Mouse (Mus musculus) forebrain, embryonic 11.5 days (tissue): ENCODE results near the gene Ntrk1. TPM values are rescaled to one million over a fixed set of nuclear protein-coding genes. Genes with fewer than 3 reads are reported as not detected.

Experiments
- ATAC-seq: fragments of 200-750 bp; cut with Nextera tagmentation; replicated peaks from 2 replicates; pipeline ENCODE4 v1.8.0; 2017; ENCODE audit warnings: moderate TSS enrichment; ENCODE audit not compliant: low FRiP score
- DNase-seq: peaks from one replicate; pipeline ENCODE4 v3.0.0-alpha.2; 2017; ENCODE audit warnings: low spot score
- H3K27ac ChIP-seq: fragments of 300-500 bp; sonication (generic); 2 replicates; pipeline ENCODE4 v1.5.1; 2014; ENCODE audit warnings: low read depth, low read length
- H3K27me3 ChIP-seq: fragments of 300-500 bp; sonication (generic); 2 replicates; pipeline ENCODE4 v1.6.1; 2014; ENCODE audit warnings: mild to moderate bottlenecking, low read length, mixed read lengths; ENCODE audit not compliant: control insufficient read depth, insufficient read depth
- H3K36me3 ChIP-seq: fragments of 300-500 bp; sonication (generic); 2 replicates; pipeline ENCODE4 v1.6.1; 2014; ENCODE audit warnings: mild to moderate bottlenecking, low read length, moderate library complexity, mixed read lengths; ENCODE audit not compliant: control insufficient read depth, insufficient read depth
- H3K4me1 ChIP-seq: fragments of 300-500 bp; sonication (generic); replicated peaks from 2 replicates; pipeline ENCODE4 v1.6.1; 2014; ENCODE audit warnings: low read length, mixed read lengths; ENCODE audit not compliant: control insufficient read depth, insufficient read depth
- H3K4me2 ChIP-seq: fragments of 300-500 bp; sonication (generic); 2 replicates; pipeline ENCODE4 v1.6.1; 2014; ENCODE audit warnings: low read depth, mild to moderate bottlenecking, low read length, moderate library complexity, mixed read lengths; ENCODE audit not compliant: severe bottlenecking
- H3K4me3 ChIP-seq: fragments of 300-500 bp; sonication (generic); 2 replicates; pipeline ENCODE4 v1.5.1; 2014; ENCODE audit warnings: low read depth, low read length
- H3K9ac ChIP-seq: fragments of 300-500 bp; sonication (generic); 2 replicates; pipeline ENCODE4 v1.6.1; 2014; ENCODE audit warnings: low read length
- H3K9me3 ChIP-seq: fragments of 300-500 bp; sonication (generic); 2 replicates; pipeline ENCODE4 v1.6.1; 2016; ENCODE audit warnings: low read length, mixed read lengths; ENCODE audit not compliant: control insufficient read depth
- WGBS: fragments of 180-500 bp; shearing (Covaris S2); extraction: QIAGEN DNeasy Blood & Tissue Kit; methylation state at CpG from one replicate; pipeline ENCODE4 v1.1.7; 2014; 5-methylcytosine and 5-hydroxymethylcytosine counted together
- polyA plus RNA-seq: library from polyadenylated mRNA; unstranded; fragments of >200 nt; fragmentation: Nextera tagmentation; extraction: Ambion mirVana; gene quantifications from 2 replicates; pipeline ENCODE4 v1.2.1, GENCODE M21; 2014

Ntrk1 gene
- polyA plus RNA-seq, 1 experiment from 2014 or later, result 0.45 TPM

- Histone ChIP-seq H3K4me2 (no peak overlapping the region), H3K36me3 (no peaks in the 10 kb centered on the region), H3K9ac (no peak overlapping the region), H3K4me1 (no peaks in the 10 kb centered on the region), H3K4me3 (no peak overlapping the region), H3K27me3 (0 out of 2 replicates have a peak, but pooled peaks cover 2% of the 10 kb centered on the region), H3K9me3 (no peaks in the 10 kb centered on the region), H3K27ac (no peak overlapping the region)
- WGBS, result 58% methylated on average over 23 of the region's 23 CpGs
- DNase-seq, result no peak
- ATAC-seq, result no peak
Measured at GRCm38 (mm10) chr3:87778283-87778682, 16.7 kb downstream of the Ntrk1 start.

- no peak overlapping the region for H3K27ac ChIP-seq
- no peak for ATAC-seq
- H3K27me3 ChIP-seq, result peaks cover 11% of the 10 kb centered on the region; the same call in 1 of the 2 replicates
- 54% methylated on average over 6 of the region's 6 CpGs for WGBS
- no peaks in the 10 kb centered on the region for H3K36me3 ChIP-seq
- DNase-seq, result no peak
- H3K4me1 ChIP-seq, result no peaks in the 10 kb centered on the region
- H3K4me2 ChIP-seq, result no peak overlapping the region
- H3K4me3 ChIP-seq, result no peak overlapping the region
- H3K9ac ChIP-seq, result no peak overlapping the region
- H3K9me3 ChIP-seq, result no peaks in the 10 kb centered on the region
Measured at GRCm38 (mm10) chr3:87771088-87771487, 23.9 kb downstream of the Ntrk1 start.

- DNase-seq, result no peak
- H3K36me3 ChIP-seq, result no peaks in the 10 kb centered on the region
- peaks cover 11% of the 10 kb centered on the region; the same call in 1 of the 2 replicates for H3K27me3 ChIP-seq
- H3K4me2 ChIP-seq, result no peak overlapping the region
- no peak overlapping the region for H3K9ac ChIP-seq
- no peak for ATAC-seq
- H3K9me3 ChIP-seq, result no peaks in the 10 kb centered on the region
- WGBS, result 0% methylated on average over 4 of the region's 4 CpGs
- no peak overlapping the region for H3K4me3 ChIP-seq
- H3K27ac ChIP-seq, result no peak overlapping the region
- no peaks in the 10 kb centered on the region for H3K4me1 ChIP-seq
Measured at GRCm38 (mm10) chr3:87770280-87770679, 24.7 kb downstream of the Ntrk1 start.

- Histone ChIP-seq H3K9me3 (no peaks in the 10 kb centered on the region), H3K36me3 (no peaks in the 10 kb centered on the region), H3K4me1 (peaks cover 4% of the 10 kb centered on the region; the same call in 1 of the 2 replicates), H3K4me3 (no peak overlapping the region), H3K27ac (no peak overlapping the region), H3K9ac (no peak overlapping the region), H3K27me3 (peaks cover 11% of the 10 kb centered on the region; the same call in 1 of the 2 replicates), H3K4me2 (no peak overlapping the region)
- ATAC-seq, result no peak
- no peak for DNase-seq
- 76% methylated on average over 8 of the region's 8 CpGs for whole genome bisulfite sequencing
Measured at GRCm38 (mm10) chr3:87769506-87769905, 25.5 kb downstream of the Ntrk1 start.

GRCm38 (mm10) chr3:87768844-87769243 is 26.1 kb downstream of the Ntrk1 start:
- Histone ChIP-seq H3K4me2 (peak overlapping the region; percentile 45; the same call in 1 of the 2 replicates), H3K4me1 (peaks cover 7% of the 10 kb centered on the region; the same call in 1 of the 2 replicates), H3K9ac (peak overlapping the region; percentile 37), H3K27ac (no peak overlapping the region), H3K9me3 (no peaks in the 10 kb centered on the region), H3K4me3 (peak overlapping the region; percentile 26), H3K27me3 (peaks cover 11% of the 10 kb centered on the region; the same call in 1 of the 2 replicates), H3K36me3 (no peaks in the 10 kb centered on the region)
- ATAC-seq (no peak), DNase-seq (peak; percentile 88)
- WGBS, result 3% methylated on average over 35 of the region's 37 CpGs

- WGBS, result 54% methylated on average over 6 of the region's 6 CpGs
- Histone ChIP-seq H3K4me3 (peak overlapping the region; percentile 26), H3K36me3 (no peaks in the 10 kb centered on the region), H3K4me1 (peaks cover 7% of the 10 kb centered on the region; the same call in 1 of the 2 replicates), H3K9ac (peak overlapping the region; percentile 37; the same call in 1 of the 2 replicates), H3K4me2 (peak overlapping the region; percentile 45; the same call in 1 of the 2 replicates), H3K9me3 (no peaks in the 10 kb centered on the region), H3K27me3 (peaks cover 11% of the 10 kb centered on the region; the same call in 1 of the 2 replicates), H3K27ac (no peak overlapping the region)
- ATAC-seq (no peak), DNase-seq (no peak)
Measured at GRCm38 (mm10) chr3:87768431-87768830, 26.5 kb downstream of the Ntrk1 start.

- no peak overlapping the region for H3K4me3 ChIP-seq
- ATAC-seq (no peak), DNase-seq (no peak)
- H3K4me1 ChIP-seq, result peaks cover 7% of the 10 kb centered on the region; the same call in 1 of the 2 replicates
- no peaks in the 10 kb centered on the region for H3K9me3 ChIP-seq
- no peak overlapping the region for H3K9ac ChIP-seq
- H3K4me2 ChIP-seq, result no peak overlapping the region
- no peaks in the 10 kb centered on the region for H3K36me3 ChIP-seq
- peaks cover 11% of the 10 kb centered on the region; the same call in 1 of the 2 replicates for H3K27me3 ChIP-seq
- 82% methylated on average over 8 of the region's 8 CpGs for WGBS
- H3K27ac ChIP-seq, result no peak overlapping the region
Measured at GRCm38 (mm10) chr3:87767764-87768163, 27.2 kb downstream of the Ntrk1 start.

- ATAC-seq, result no peak
Measured at GRCm38 (mm10) chr3:87766284-87766667, 28.7 kb downstream of the Ntrk1 start.

More at GRCm38 (mm10) chr3:87766284-87766667, 28.7 kb downstream of the Ntrk1 start:
- 84% methylated on average over 3 of the region's 3 CpGs for WGBS
- no peak overlapping the region for H3K9ac ChIP-seq
- no peaks in the 10 kb centered on the region for H3K9me3 ChIP-seq
- H3K4me1 ChIP-seq, result peaks cover 7% of the 10 kb centered on the region; the same call in 1 of the 2 replicates
- H3K27ac ChIP-seq, result no peak overlapping the region
- no peak overlapping the region for H3K4me2 ChIP-seq
- H3K4me3 ChIP-seq, result no peak overlapping the region
- no peaks in the 10 kb centered on the region for H3K36me3 ChIP-seq
- peaks cover 11% of the 10 kb centered on the region; the same call in 1 of the 2 replicates for H3K27me3 ChIP-seq
- DNase-seq, result no peak
